In genomic region chr2:113363707-113364620, GRCm38 (mm10) we compare ENCODE assay signal across 9 mouse cellular contexts. TPM values are rescaled to one million over a fixed set of nuclear protein-coding genes. Genes with fewer than 3 reads are reported as not detected.
A peak's percentile ranks its signal among the peaks of the same experiment; 100 is the strongest.
DNase-seq lines count a peak whose midpoint lies in the region; ATAC-seq lines count a peak whose summit lies in the region.
"Had no signal": no experiment of that assay in that cellular context is flagged by ENCODE, and none has a peak within 500 bp of the region (broad histone marks: within the 10 kb centered on the region; RNA-seq: fewer than 3 reads in every experiment).

No protein-coding gene starts in this region.

- no peak overlapping the region for H3K27ac ChIP-seq in lung, embryonic 16.5 days (ENCODE audit: low read length)
- H3K27ac ChIP-seq in hindbrain, embryonic 14.5 days = 0 out of 2 replicates have a peak overlapping the region, but pooled peaks have one; percentile 28
- H3K27ac ChIP-seq in stomach, embryonic 15.5 days = peak overlapping the region; percentile 57
- H3K27ac ChIP-seq: liver, embryonic 15.5 days had no signal

- DNase-seq in cerebellum, adult 9-10 months = peak; percentile 20
- DNase-seq in cerebellum, postnatal 25 days = no peak
- no peak for DNase-seq in lung, postnatal 36 days
- no peak for DNase-seq in hindbrain, embryonic 14.5 days (ENCODE audit: low spot score)
- no peak for DNase-seq in urinary bladder, postnatal 25 days (ENCODE audit: low spot score)
- no peak for DNase-seq in thymus, postnatal 14 days

- H3K4me1 ChIP-seq in lung, embryonic 16.5 days (replicated peaks; ENCODE audit: control insufficient read depth, insufficient read depth, low read length) = no peaks in the 10 kb centered on the region
- no peaks in the 10 kb centered on the region; the same call in 1 of the 2 replicates for H3K4me1 ChIP-seq in hindbrain, embryonic 14.5 days (replicated peaks; ENCODE audit: control insufficient read depth, insufficient read depth, low read length)
- H3K4me1 ChIP-seq in stomach, embryonic 15.5 days = 0 out of 2 replicates have a peak, but pooled peaks cover 7% of the 10 kb centered on the region
- H3K4me1 ChIP-seq: liver, embryonic 15.5 days had no signal

- no peak overlapping the region for H3K4me3 ChIP-seq in lung, embryonic 16.5 days (ENCODE audit: low read length)
- no peak overlapping the region for H3K4me3 ChIP-seq in hindbrain, embryonic 14.5 days (replicated peaks; ENCODE audit: low read length)
- H3K4me3 ChIP-seq in stomach, embryonic 15.5 days (replicated peaks) = 0 out of 2 replicates have a peak overlapping the region, but pooled peaks have one; percentile 1
- H3K4me3 ChIP-seq: liver, embryonic 15.5 days had no signal

- WGBS in lung, embryonic 16.5 days = 37% methylated on average over 16 of the region's 16 CpGs
- 51% methylated on average over 16 of the region's 16 CpGs for WGBS in hindbrain, embryonic 14.5 days
- WGBS in stomach, embryonic 15.5 days = 34% methylated on average over 16 of the region's 16 CpGs

- no peaks in the 10 kb centered on the region for H3K36me3 ChIP-seq in lung, embryonic 16.5 days (ENCODE audit: control insufficient read depth, insufficient read depth, low read length)
- no peaks in the 10 kb centered on the region for H3K36me3 ChIP-seq in hindbrain, embryonic 14.5 days (replicated peaks; ENCODE audit: control insufficient read depth, insufficient read depth)
- H3K36me3 ChIP-seq in stomach, embryonic 15.5 days = no peaks in the 10 kb centered on the region
- H3K36me3 ChIP-seq: liver, embryonic 15.5 days had no signal

- H3K9me3 ChIP-seq in lung, embryonic 16.5 days (ENCODE audit: control insufficient read depth, low read length) = no peaks in the 10 kb centered on the region
- no peaks in the 10 kb centered on the region for H3K9me3 ChIP-seq in hindbrain, embryonic 14.5 days (ENCODE audit: control insufficient read depth, low read length)
- no peaks in the 10 kb centered on the region for H3K9me3 ChIP-seq in stomach, embryonic 15.5 days
- H3K9me3 ChIP-seq: liver, embryonic 15.5 days had no signal

- ATAC-seq in lung, embryonic 16.5 days (ENCODE audit: low read depth) = peak; percentile 49; the same call in 1 of the 2 replicates
- ATAC-seq in hindbrain, embryonic 14.5 days (ENCODE audit: low FRiP score) = peak; percentile 61
- ATAC-seq in stomach, embryonic 15.5 days (ENCODE audit: insufficient read depth, low FRiP score, low read depth) = peak; percentile 22; the same call in 1 of the 2 replicates

- H3K27me3 ChIP-seq in lung, embryonic 16.5 days (ENCODE audit: control insufficient read depth, insufficient read depth, low read depth, low read length) = no peaks in the 10 kb centered on the region
- H3K27me3 ChIP-seq in hindbrain, embryonic 14.5 days (ENCODE audit: control insufficient read depth, insufficient read depth, low read length) = no peaks in the 10 kb centered on the region
- no peaks in the 10 kb centered on the region; the same call in 1 of the 2 replicates for H3K27me3 ChIP-seq in stomach, embryonic 15.5 days (replicated peaks)
- H3K27me3 ChIP-seq: liver, embryonic 15.5 days had no signal

- H3K9ac ChIP-seq in lung, embryonic 16.5 days (ENCODE audit: low read length) = no peak overlapping the region
- H3K9ac ChIP-seq in hindbrain, embryonic 14.5 days = no peak overlapping the region
- no peak overlapping the region for H3K9ac ChIP-seq in stomach, embryonic 15.5 days
- H3K9ac ChIP-seq: liver, embryonic 15.5 days had no signal

- H3K4me2 ChIP-seq in lung, embryonic 16.5 days (ENCODE audit: low read depth, low read length) = peak overlapping the region; percentile 15; the same call in 1 of the 2 replicates
- H3K4me2 ChIP-seq in hindbrain, embryonic 14.5 days (replicated peaks) = no peak overlapping the region
- peak overlapping the region; percentile 31 for H3K4me2 ChIP-seq in stomach, embryonic 15.5 days
- H3K4me2 ChIP-seq: liver, embryonic 15.5 days had no signal

RNA-seq across cellular contexts. Expression of gene Fmn1, which starts 36.4 kb away (rescaled TPM):
- 2.2 TPM in 2 replicates for polyA plus RNA-seq in lung, embryonic 16.5 days (2015; fragmentation: Nextera tagmentation; extraction: Ambion mirVana)
- 0.56 and 0.67 TPM in 2 replicates for polyA plus RNA-seq in hindbrain, embryonic 14.5 days (2014; fragmentation: Nextera tagmentation; extraction: Ambion mirVana)
- polyA plus RNA-seq in stomach, embryonic 15.5 days (2015; fragmentation: Nextera tagmentation; extraction: Ambion mirVana) = 3.8 and 4.9 TPM in 2 replicates
